Mouse (Mus musculus) heart, embryonic 11.5 days (tissue): ENCODE measurements around the gene Olfr690. TPM values are rescaled to one million over a fixed set of nuclear protein-coding genes. Genes with fewer than 3 reads are reported as not detected.
A peak's percentile ranks its signal among the peaks of the same experiment; 100 is the strongest.
"Not testable (repeated sequence)": the region's sequence is repeated elsewhere in the genome, so short reads cannot be mapped to it uniquely, and the experiment has no call there.

Experiments used
- ATAC-seq: fragments of 200-750 bp; cut with Nextera tagmentation; replicated peaks from 2 replicates; pipeline ENCODE4 v1.8.0; 2017; ENCODE audit warnings: moderate library complexity; ENCODE audit not compliant: insufficient number of reproducible peaks, low FRiP score, low TSS enrichment
- H3K27ac ChIP-seq: fragments of 300-500 bp; sonication (generic); 2 replicates; pipeline ENCODE4 v1.5.1; 2014; ENCODE audit warnings: mild to moderate bottlenecking, low read depth, low read length
- H3K27me3 ChIP-seq: fragments of 300-500 bp; sonication (generic); 2 replicates; pipeline ENCODE4 v1.6.1; 2014; ENCODE audit warnings: mild to moderate bottlenecking, low read length, mixed read lengths; ENCODE audit not compliant: control insufficient read depth, insufficient read depth
- H3K36me3 ChIP-seq: fragments of 300-500 bp; sonication (generic); 2 replicates; pipeline ENCODE4 v1.6.1; 2014; ENCODE audit warnings: mild to moderate bottlenecking, low read length, moderate library complexity, mixed read lengths; ENCODE audit not compliant: control insufficient read depth, insufficient read depth
- H3K4me1 ChIP-seq: fragments of 300-500 bp; sonication (generic); 2 replicates; pipeline ENCODE4 v1.6.1; 2014; ENCODE audit warnings: low read length; ENCODE audit not compliant: control insufficient read depth, insufficient read depth
- H3K4me2 ChIP-seq: fragments of 300-500 bp; sonication (generic); 2 replicates; pipeline ENCODE4 v1.6.1; 2014; ENCODE audit warnings: mild to moderate bottlenecking, moderate library complexity
- H3K4me3 ChIP-seq: fragments of 300-500 bp; sonication (generic); 2 replicates; pipeline ENCODE4 v1.5.1; 2014; ENCODE audit warnings: low read depth, low read length
- H3K9ac ChIP-seq: fragments of 300-500 bp; sonication (generic); 2 replicates; pipeline ENCODE4 v1.6.1; 2014; ENCODE audit warnings: mild to moderate bottlenecking, low read depth, low read length, moderate library complexity
- H3K9me3 ChIP-seq: fragments of 300-500 bp; sonication (generic); replicated peaks from 2 replicates; pipeline ENCODE4 v1.6.1; 2016; ENCODE audit warnings: low read length; ENCODE audit not compliant: control insufficient read depth
- WGBS: fragments of 180-500 bp; shearing (Covaris S2); extraction: QIAGEN DNeasy Blood & Tissue Kit; methylation state at CpG from one replicate; pipeline ENCODE4 v1.1.7; 2014; ENCODE audit not compliant: insufficient replicate concordance; 5-methylcytosine and 5-hydroxymethylcytosine counted together
- polyA plus RNA-seq: library from polyadenylated mRNA; unstranded; fragments of >200 nt; fragmentation: Nextera tagmentation; extraction: Ambion mirVana; gene quantifications from 2 replicates; pipeline ENCODE4 v1.2.1, GENCODE M21; 2014

The Olfr690 gene
- polyA plus RNA-seq, 1 experiment from 2014 or later: not detected

DNA sequence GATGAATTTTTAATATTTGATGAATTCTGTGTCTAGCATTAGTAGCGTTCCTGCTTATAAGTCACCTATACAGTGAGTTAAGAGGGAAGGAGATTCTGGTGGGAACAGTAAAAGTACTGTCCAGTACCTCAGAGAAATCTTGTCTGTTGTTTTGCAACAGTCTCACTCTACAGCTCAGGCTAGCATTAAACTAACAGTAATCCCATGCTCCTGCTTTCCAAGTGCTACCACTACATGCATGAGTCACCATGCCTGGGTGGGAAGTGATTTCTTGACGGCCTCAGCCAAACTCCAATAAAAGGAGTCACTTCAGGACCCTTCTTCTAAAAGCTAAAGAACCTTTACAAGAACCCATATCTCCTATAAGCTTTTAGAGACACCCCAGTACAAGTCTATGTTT lies 27.8 kb upstream of the Olfr690 start:
- ATAC-seq: no peak
- Histone ChIP-seq H3K36me3 (no peaks in the 10 kb centered on the region), H3K27ac (no peak overlapping the region), H3K4me3 (no peak overlapping the region), H3K9ac (no peak overlapping the region), H3K4me1 (no peaks in the 10 kb centered on the region), H3K9me3 (no peaks in the 10 kb centered on the region), H3K4me2 (no peak overlapping the region), H3K27me3 (no peaks in the 10 kb centered on the region)
- 75% methylated on average over 2 of the region's 2 CpGs for WGBS

GRCm38 (mm10) chr7:105356487-105356886 lies 22.6 kb upstream of the Olfr690 start:
- not testable (repeated sequence) for H3K4me3 ChIP-seq, H3K4me2 ChIP-seq, H3K27ac ChIP-seq, H3K9ac ChIP-seq, H3K9me3 ChIP-seq, H3K4me1 ChIP-seq, H3K36me3 ChIP-seq, H3K27me3 ChIP-seq
- 93% methylated on average over 1 of the region's 2 CpGs for WGBS
- ATAC-seq: peak; percentile 77; the same call in 1 of the 2 replicates

GRCm38 (mm10) chr7:105356064-105356463 lies 22.2 kb upstream of the Olfr690 start:
- H3K4me3 ChIP-seq, H3K4me2 ChIP-seq, H3K9ac ChIP-seq, H3K36me3 ChIP-seq, H3K4me1 ChIP-seq, H3K27me3 ChIP-seq, ATAC-seq, H3K27ac ChIP-seq, H3K9me3 ChIP-seq: not testable (repeated sequence)
- WGBS: no CpG with 5 or more reads among the region's 5 CpGs

DNA sequence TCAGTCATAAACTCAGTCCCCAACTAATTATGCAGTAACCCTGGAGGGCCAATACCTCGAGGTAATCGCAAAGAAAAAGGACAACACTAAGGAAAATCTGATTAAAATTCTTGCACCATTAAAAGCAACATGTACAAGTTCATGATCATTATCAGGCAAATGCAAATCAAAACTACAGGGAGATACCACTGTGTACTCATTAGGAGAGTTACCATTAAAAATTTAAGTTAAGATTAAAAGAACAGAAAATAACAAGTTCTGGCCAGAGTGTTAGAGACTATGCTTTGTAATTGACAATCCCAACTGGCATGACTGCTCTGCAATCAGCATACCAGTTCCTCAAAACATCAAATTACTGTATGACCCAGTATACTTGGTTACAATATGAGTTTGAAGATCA lies 8.8 kb upstream of the Olfr690 start:
- Histone ChIP-seq H3K4me1 (no peaks in the 10 kb centered on the region), H3K4me3 (no peak overlapping the region), H3K9me3 (no peaks in the 10 kb centered on the region), H3K9ac (no peak overlapping the region), H3K4me2 (no peak overlapping the region), H3K27ac (no peak overlapping the region), H3K36me3 (no peaks in the 10 kb centered on the region), H3K27me3 (no peaks in the 10 kb centered on the region)
- 72% methylated on average over 2 of the region's 2 CpGs for WGBS
- ATAC-seq: no peak

- no peaks in the 10 kb centered on the region for H3K36me3 ChIP-seq
- H3K4me3 ChIP-seq: no peak within 1 kb of the TSS
- H3K4me1 ChIP-seq: no peaks in the 10 kb centered on the region
- no peak within 1 kb of the TSS for H3K27ac ChIP-seq
- no peak within 1 kb of the TSS for H3K9ac ChIP-seq
- H3K27me3 ChIP-seq: no peaks in the 10 kb centered on the region
- ATAC-seq: no peak
- WGBS: 34% methylated on average over 1 of the region's 1 CpGs
- H3K9me3 ChIP-seq: no peaks in the 10 kb centered on the region
- H3K4me2 ChIP-seq: no peak within 1 kb of the TSS
These were observed 8.3 kb upstream of the Olfr690 start, which contains the start of gene Olfr691 for GRCm38 (mm10) chr7:105342170-105342569. Gene Olfr691, minus strand, starts transcription at chr7:105342270.

DNA sequence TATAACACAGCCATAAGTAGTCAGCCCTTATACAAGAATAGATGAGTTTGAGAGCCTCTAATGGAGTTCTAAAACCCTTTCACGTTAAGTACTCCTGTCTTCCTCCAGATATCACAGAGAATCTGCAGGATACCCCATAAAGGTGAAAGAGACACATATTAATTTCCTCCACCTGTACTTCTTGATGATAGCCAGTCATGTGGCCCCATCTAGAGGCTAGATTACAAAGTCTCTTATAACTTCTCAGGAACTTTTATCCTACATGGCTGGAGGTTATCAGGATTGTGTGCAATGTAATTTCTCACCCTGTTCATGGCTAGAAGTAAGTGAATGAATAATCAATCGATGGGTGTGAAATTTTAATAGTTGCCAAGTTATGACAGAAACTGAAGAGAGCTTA lies 8.6 kb downstream of the Olfr690 start:
- Histone ChIP-seq H3K4me3 (no peak overlapping the region), H3K4me2 (no peak overlapping the region), H3K27me3 (no peaks in the 10 kb centered on the region), H3K9ac (no peak overlapping the region), H3K36me3 (no peaks in the 10 kb centered on the region), H3K27ac (no peak overlapping the region), H3K4me1 (no peaks in the 10 kb centered on the region), H3K9me3 (no peaks in the 10 kb centered on the region)
- WGBS: 64% methylated on average over 2 of the region's 2 CpGs
- ATAC-seq: no peak

GRCm38 (mm10) chr7:105310865-105311264 lies 23.0 kb downstream of the Olfr690 start, which contains the start of gene Olfr689:
Gene Olfr689, plus strand, starts transcription at chr7:105311165.
- no peak within 1 kb of the TSS for H3K4me3 ChIP-seq
- ATAC-seq: no peak
- H3K4me2 ChIP-seq: no peak within 1 kb of the TSS
- 88% methylated on average over 1 of the region's 1 CpGs for WGBS
- H3K4me1 ChIP-seq: no peaks in the 10 kb centered on the region
- H3K27me3 ChIP-seq: no peaks in the 10 kb centered on the region
- no peak within 1 kb of the TSS for H3K27ac ChIP-seq
- H3K9me3 ChIP-seq: no peaks in the 10 kb centered on the region
- no peaks in the 10 kb centered on the region for H3K36me3 ChIP-seq
- H3K9ac ChIP-seq: no peak within 1 kb of the TSS

- no peak overlapping the region for H3K27ac ChIP-seq
- H3K4me2 ChIP-seq: no peak overlapping the region
- no peaks in the 10 kb centered on the region for H3K27me3 ChIP-seq
- no peak overlapping the region for H3K4me3 ChIP-seq
- no peaks in the 10 kb centered on the region for H3K36me3 ChIP-seq
- no peaks in the 10 kb centered on the region for H3K4me1 ChIP-seq
- ATAC-seq: no peak
- H3K9ac ChIP-seq: no peak overlapping the region
- no peaks in the 10 kb centered on the region for H3K9me3 ChIP-seq
These were observed 43.9 kb downstream of the Olfr690 start for GRCm38 (mm10) chr7:105290051-105290450.

GRCm38 (mm10) chr7:105287795-105288194 lies 46.1 kb downstream of the Olfr690 start, which contains the start of gene Olfr688:
Gene Olfr688, plus strand, starts transcription at chr7:105288095.
- no peak for ATAC-seq
- no peaks in the 10 kb centered on the region for H3K4me1 ChIP-seq
- 74% methylated on average over 6 of the region's 6 CpGs for WGBS
- H3K9me3 ChIP-seq: no peaks in the 10 kb centered on the region
- no peak within 1 kb of the TSS for H3K4me3 ChIP-seq
- H3K27me3 ChIP-seq: no peaks in the 10 kb centered on the region
- no peak within 1 kb of the TSS for H3K9ac ChIP-seq
- no peak within 1 kb of the TSS for H3K4me2 ChIP-seq
- H3K27ac ChIP-seq: no peak within 1 kb of the TSS
- no peaks in the 10 kb centered on the region for H3K36me3 ChIP-seq
